Mouse (Mus musculus) neural tube, embryonic 11.5 days (tissue): ENCODE results near the gene Fam189a1. TPM values are rescaled to one million over a fixed set of nuclear protein-coding genes. Genes with fewer than 3 reads are reported as not detected.

ENCODE experiments used
- ATAC-seq: fragments of 200-750 bp; cut with Nextera tagmentation; 2 replicates; pipeline ENCODE4 v1.8.0; 2017; ENCODE audit warnings: moderate number of reproducible peaks, mild to moderate bottlenecking, moderate TSS enrichment, moderate library complexity; ENCODE audit not compliant: insufficient read depth, low FRiP score, low TSS enrichment
- DNase-seq: peaks from one replicate; pipeline ENCODE4 v3.0.0-alpha.2; 2015; ENCODE audit warnings: low spot score
- H3K27ac ChIP-seq: fragments of 300-500 bp; sonication (generic); 2 replicates; pipeline ENCODE4 v1.5.1; 2014; ENCODE audit warnings: low read depth, mild to moderate bottlenecking, low read length
- H3K27me3 ChIP-seq: fragments of 300-500 bp; sonication (generic); 2 replicates; pipeline ENCODE4 v1.6.1; 2014; ENCODE audit warnings: mild to moderate bottlenecking, low read length, mixed read lengths; ENCODE audit not compliant: control insufficient read depth, insufficient read depth
- H3K36me3 ChIP-seq: fragments of 300-500 bp; sonication (generic); 2 replicates; pipeline ENCODE4 v1.6.1; 2014; ENCODE audit warnings: mild to moderate bottlenecking, low read length, moderate library complexity, mixed read lengths; ENCODE audit not compliant: control insufficient read depth, insufficient read depth
- H3K4me1 ChIP-seq: fragments of 300-500 bp; sonication (generic); 2 replicates; pipeline ENCODE4 v1.6.1; 2014; ENCODE audit warnings: low read length, mixed read lengths; ENCODE audit not compliant: control insufficient read depth, insufficient read depth
- H3K4me2 ChIP-seq: fragments of 300-500 bp; sonication (generic); 2 replicates; pipeline ENCODE4 v1.6.1; 2014; ENCODE audit warnings: low read depth, mild to moderate bottlenecking, moderate library complexity
- H3K4me3 ChIP-seq: fragments of 300-500 bp; sonication (generic); 2 replicates; pipeline ENCODE4 v1.5.1; 2014; ENCODE audit warnings: low read depth, low read length
- H3K9ac ChIP-seq: fragments of 300-500 bp; sonication (generic); 2 replicates; pipeline ENCODE4 v1.6.1; 2014; ENCODE audit warnings: mild to moderate bottlenecking, low read length
- H3K9me3 ChIP-seq: fragments of 300-500 bp; sonication (generic); 2 replicates; pipeline ENCODE4 v1.6.1; 2016; ENCODE audit warnings: low read length; ENCODE audit not compliant: control insufficient read depth
- WGBS: fragments of 180-500 bp; shearing (Covaris S2); extraction: QIAGEN DNeasy Blood & Tissue Kit; methylation state at CpG from one replicate; pipeline ENCODE4 v1.1.7; 2014; 5-methylcytosine and 5-hydroxymethylcytosine counted together
- polyA plus RNA-seq: library from polyadenylated mRNA; unstranded; fragments of >200 nt; fragmentation: Nextera tagmentation; extraction: Ambion mirVana; gene quantifications from 2 replicates; pipeline ENCODE4 v1.2.1, GENCODE M21; 2014

The Fam189a1 gene
- polyA plus RNA-seq, 1 experiment from 2014 or later, result 5.6 TPM

DNA sequence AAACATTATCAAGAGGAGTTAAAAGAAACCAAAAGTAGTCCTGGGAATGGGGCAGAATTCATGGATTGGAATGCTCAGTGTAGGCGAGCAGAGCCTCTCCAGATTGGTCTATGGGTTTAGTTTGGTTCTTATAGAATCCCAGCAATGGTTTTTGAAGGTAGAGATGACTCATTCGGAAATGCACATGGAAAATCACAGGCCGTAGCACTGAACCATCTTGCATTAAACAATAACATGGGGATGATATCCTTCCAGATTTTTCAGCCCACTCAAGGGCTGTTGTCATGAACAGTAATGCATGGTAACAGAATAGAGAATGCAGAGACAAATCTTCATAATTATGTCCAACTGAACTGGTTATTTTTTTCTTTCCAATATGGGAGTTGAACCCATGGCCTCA, 390.8 kb downstream of the Fam189a1 start:
- Histone ChIP-seq H3K9me3 (no peaks in the 10 kb centered on the region), H3K9ac (no peak overlapping the region), H3K4me3 (no peak overlapping the region), H3K36me3 (no peaks in the 10 kb centered on the region), H3K4me2 (no peak overlapping the region), H3K4me1 (0 out of 2 replicates have a peak, but pooled peaks cover under 1% of the 10 kb centered on the region), H3K27ac (no peak overlapping the region), H3K27me3 (no peaks in the 10 kb centered on the region)
- 88% methylated on average over 3 of the region's 3 CpGs for WGBS
- DNase-seq (no peak), ATAC-seq (no peak)

DNA sequence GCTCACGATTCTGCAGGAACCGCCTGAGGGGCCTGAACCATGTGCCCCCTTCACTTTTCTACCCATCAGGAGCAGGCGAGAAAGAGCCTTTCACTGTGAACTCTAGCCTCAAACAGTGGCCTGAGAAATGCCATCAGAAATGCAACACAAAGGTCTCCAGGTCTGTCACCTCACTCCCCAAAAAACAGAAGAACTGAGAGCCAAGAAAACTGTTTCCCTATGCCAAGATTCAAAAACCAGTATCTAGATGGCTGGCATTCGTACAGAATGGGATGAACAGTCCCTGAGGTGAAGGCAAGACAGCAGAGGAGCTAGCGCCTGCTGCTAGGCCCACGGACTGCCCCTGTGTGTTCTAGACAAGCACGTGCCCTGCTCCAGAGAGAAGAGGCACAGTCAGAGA, 401.2 kb downstream of the Fam189a1 start:
- Histone ChIP-seq H3K4me2 (no peak overlapping the region), H3K27ac (no peak overlapping the region), H3K27me3 (no peaks in the 10 kb centered on the region), H3K9ac (no peak overlapping the region), H3K36me3 (no peaks in the 10 kb centered on the region), H3K4me3 (no peak overlapping the region), H3K4me1 (no peaks in the 10 kb centered on the region), H3K9me3 (no peaks in the 10 kb centered on the region)
- DNase-seq (no peak), ATAC-seq (no peak)
- 85% methylated on average over 7 of the region's 7 CpGs for WGBS

DNA sequence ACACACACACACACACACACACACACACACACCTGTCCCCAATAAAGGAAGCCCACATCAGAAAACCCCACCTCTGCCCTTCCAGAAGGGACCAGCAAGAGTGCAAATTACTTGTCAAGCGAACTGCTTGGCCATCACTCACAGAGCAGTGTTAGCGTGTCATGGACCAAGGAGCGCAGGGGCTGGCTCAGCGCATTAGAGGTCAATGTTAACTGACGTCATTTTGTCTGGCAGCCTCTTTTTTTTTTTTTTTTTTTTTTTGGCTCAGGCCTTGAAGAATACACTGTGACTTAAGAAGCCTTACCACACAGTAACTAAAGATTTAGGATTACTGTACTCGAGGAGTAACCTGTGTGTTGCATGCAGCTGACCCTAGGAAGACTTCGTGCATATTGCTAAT, 402.2 kb downstream of the Fam189a1 start:
- H3K36me3 ChIP-seq, result no peaks in the 10 kb centered on the region
- no peak overlapping the region for H3K27ac ChIP-seq
- 71% methylated on average over 7 of the region's 7 CpGs for WGBS

DNA sequence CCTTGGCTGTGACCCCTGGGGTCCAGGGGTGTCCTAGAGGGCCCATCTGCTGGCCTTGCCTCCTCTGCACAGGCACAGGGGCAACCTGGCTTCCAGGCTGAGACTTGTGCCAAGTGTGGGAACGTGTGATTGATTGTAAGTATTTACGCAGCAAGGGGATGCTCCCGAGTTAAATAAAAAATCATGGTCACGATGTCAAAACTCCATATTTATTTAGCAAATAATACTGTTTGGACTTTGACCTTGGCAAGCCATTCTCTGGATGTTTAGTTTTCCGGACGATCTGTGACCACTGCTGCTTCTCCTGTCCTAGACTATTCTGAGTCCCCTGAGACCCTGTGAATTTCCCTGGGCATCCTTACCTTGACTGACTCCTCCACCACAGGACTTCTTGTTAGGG, 402.7 kb downstream of the Fam189a1 start:
- Histone ChIP-seq H3K9ac (no peak overlapping the region), H3K4me3 (no peak overlapping the region), H3K27ac (no peak overlapping the region), H3K4me1 (no peaks in the 10 kb centered on the region), H3K27me3 (no peaks in the 10 kb centered on the region), H3K4me2 (no peak overlapping the region), H3K9me3 (no peaks in the 10 kb centered on the region), H3K36me3 (no peaks in the 10 kb centered on the region)
- no peak for ATAC-seq
- no peak for DNase-seq
- WGBS, result 69% methylated on average over 6 of the region's 6 CpGs

More for the DNA sequence above, 402.2 kb downstream of the Fam189a1 start:
- DNase-seq (no peak), ATAC-seq (no peak)
- Histone ChIP-seq H3K4me1 (no peaks in the 10 kb centered on the region), H3K4me3 (no peak overlapping the region), H3K27me3 (no peaks in the 10 kb centered on the region), H3K9ac (no peak overlapping the region), H3K9me3 (no peaks in the 10 kb centered on the region), H3K4me2 (no peak overlapping the region)

DNA sequence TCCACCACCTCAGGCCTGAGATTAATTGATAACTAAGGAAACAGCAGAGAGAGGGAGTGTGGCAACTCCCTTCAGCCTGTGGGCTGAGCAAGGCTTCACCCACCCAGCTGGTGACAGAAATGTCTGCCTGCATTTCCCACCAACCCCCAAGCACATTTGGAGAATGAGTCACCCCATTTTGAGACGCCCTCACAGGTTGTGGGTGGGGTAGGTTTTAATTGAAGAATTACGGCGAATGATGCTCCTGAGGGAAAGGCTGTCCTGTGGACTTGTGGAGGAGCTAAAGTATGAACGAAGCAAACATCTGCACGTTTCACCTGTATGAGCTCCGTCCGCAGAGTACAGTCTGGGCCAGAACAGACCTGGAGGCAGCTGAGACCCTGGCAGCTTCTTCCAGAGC, 404.2 kb downstream of the Fam189a1 start:
- Histone ChIP-seq H3K27me3 (no peaks in the 10 kb centered on the region), H3K4me1 (no peaks in the 10 kb centered on the region), H3K4me2 (no peak overlapping the region), H3K9ac (no peak overlapping the region), H3K4me3 (no peak overlapping the region), H3K36me3 (no peaks in the 10 kb centered on the region), H3K27ac (no peak overlapping the region), H3K9me3 (no peaks in the 10 kb centered on the region)
- DNase-seq, result no peak
- WGBS, result 91% methylated on average over 7 of the region's 7 CpGs
- no peak for ATAC-seq

DNA sequence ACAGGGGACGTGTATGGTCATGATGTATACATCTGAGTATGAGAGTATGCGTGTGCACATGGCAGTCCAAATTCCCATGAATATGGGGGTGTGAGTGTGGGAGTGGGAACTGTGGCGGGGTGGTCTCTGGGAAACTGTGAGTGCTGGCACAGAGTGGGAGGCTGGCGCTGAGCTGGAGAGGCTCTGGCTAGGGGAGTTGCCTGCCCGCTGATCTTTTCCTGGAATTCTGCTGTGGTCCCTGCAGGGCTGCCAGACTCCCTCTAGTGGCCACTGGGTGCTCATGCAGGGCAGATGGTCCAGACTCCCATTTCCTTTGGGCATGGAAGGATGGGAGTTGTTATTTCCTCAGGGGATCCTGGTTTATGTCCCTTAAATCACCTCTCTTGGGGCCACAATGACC, 404.9 kb downstream of the Fam189a1 start:
- WGBS, result 37% methylated on average over 5 of the region's 5 CpGs
- Histone ChIP-seq H3K27ac (no peak overlapping the region), H3K4me2 (no peak overlapping the region), H3K27me3 (no peaks in the 10 kb centered on the region), H3K9ac (no peak overlapping the region), H3K4me3 (no peak overlapping the region), H3K36me3 (no peaks in the 10 kb centered on the region), H3K4me1 (no peaks in the 10 kb centered on the region), H3K9me3 (no peaks in the 10 kb centered on the region)
- peak; percentile 70 for ATAC-seq
- DNase-seq, result peak; percentile 73

DNA sequence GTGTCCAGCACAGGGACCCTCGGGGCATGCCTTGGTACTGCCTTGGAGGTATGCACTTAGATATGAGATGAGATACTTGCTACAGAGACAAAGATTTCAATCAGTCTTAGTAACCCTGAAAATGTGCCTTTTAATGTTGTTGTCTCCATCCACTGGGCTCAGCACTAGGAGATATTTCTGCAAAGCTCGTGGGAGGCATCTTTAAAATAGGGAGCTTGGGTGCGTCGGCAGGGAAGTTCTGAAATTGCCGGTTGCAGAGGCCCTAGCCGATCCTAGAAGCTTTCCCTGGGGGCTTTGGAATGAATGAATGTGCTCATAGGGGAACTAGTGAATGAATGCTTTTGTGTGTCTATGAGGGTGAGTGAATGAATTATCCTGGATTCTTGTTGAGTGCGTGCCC, 412.8 kb downstream of the Fam189a1 start:
- Histone ChIP-seq H3K9me3 (no peaks in the 10 kb centered on the region), H3K4me2 (no peak overlapping the region), H3K27me3 (no peaks in the 10 kb centered on the region), H3K36me3 (peaks cover 3% of the 10 kb centered on the region; the same call in 1 of the 2 replicates), H3K9ac (no peak overlapping the region), H3K27ac (no peak overlapping the region), H3K4me1 (peaks cover 19% of the 10 kb centered on the region), H3K4me3 (no peak overlapping the region)
- ATAC-seq (no peak), DNase-seq (no peak)
- 91% methylated on average over 7 of the region's 7 CpGs for WGBS

DNA sequence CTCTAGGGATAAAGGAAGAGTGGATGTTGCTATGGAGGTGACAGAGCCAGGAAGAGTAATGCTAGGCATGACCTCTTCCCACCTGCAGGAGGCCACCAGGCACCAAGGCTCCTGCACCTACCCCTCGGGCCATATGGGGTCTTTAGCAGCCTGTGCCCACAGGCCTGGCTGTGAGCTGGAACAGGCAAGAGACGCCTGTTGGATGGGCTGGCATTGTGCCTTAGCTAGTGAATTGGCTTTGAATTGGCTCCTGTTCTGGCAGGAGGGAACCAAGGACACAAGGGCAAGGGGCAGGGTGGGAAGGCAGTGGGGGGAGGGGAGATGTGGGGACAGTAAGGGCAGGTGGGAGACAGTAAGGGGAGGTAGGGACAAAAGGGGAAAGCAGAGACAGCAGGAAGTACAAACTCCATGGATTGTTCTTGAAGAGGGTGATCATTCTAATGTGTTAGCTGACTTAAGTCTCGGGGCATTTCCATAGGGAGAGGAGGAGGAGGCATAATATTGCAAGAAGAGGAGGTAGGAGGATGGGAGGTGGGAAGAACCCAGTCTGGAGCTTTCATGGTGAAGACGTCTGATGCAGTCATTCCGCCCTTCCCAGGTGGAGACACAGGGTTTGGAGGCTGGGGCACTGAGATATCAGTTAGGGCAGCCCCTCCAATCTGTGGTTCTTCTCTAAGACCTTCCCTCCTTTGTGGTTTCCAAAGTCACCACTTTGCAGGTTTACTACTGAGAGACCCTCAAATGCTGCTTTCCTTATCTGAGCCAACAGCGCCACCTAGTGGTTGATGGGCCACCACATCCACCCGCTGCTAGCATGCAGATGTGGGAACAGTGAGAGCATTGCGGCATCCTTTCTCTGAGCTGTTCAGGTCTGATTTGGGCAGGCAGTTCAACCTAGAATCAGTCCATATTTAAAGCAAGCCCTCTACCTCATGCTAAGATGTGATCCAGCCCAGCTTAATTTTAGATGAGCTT, 414.8 kb downstream of the Fam189a1 start:
- H3K9me3 ChIP-seq, result no peaks in the 10 kb centered on the region
- DNase-seq (peak; percentile 90), ATAC-seq (peak; percentile 51)
- no peak overlapping the region for H3K4me2 ChIP-seq
- H3K27me3 ChIP-seq, result no peaks in the 10 kb centered on the region
- 0 out of 2 replicates have a peak overlapping the region, but pooled peaks have one; percentile 7 for H3K27ac ChIP-seq
- 25% methylated on average over 8 of the region's 8 CpGs for WGBS
- H3K4me1 ChIP-seq, result peaks cover 25% of the 10 kb centered on the region
- no peak overlapping the region; the same call in 1 of the 2 replicates for H3K9ac ChIP-seq
- no peak overlapping the region for H3K4me3 ChIP-seq
- peaks cover 3% of the 10 kb centered on the region; the same call in 1 of the 2 replicates for H3K36me3 ChIP-seq

DNA sequence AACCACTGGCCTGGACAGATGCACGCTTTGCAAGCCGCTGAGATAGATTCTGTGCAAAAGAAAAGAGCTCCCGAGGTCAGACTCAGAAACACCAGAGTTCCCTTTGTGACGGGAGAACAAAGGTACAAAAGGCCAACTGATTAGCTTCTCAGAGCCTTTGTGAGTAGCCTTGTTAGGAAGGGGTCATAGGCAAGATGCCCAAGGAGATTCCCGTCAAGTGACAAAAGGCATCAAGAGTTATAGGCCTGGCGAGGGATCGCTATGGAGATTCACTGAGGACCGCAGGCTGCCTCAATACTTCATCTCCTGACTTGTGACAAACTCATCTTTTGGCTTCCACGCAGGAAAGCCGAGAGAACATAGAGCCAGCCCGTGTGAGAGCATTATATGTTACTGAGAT, 417.2 kb downstream of the Fam189a1 start:
- peaks cover 25% of the 10 kb centered on the region for H3K4me1 ChIP-seq
- H3K9ac ChIP-seq, result no peak overlapping the region
- no peaks in the 10 kb centered on the region for H3K27me3 ChIP-seq
- no peak overlapping the region for H3K4me2 ChIP-seq
- no peaks in the 10 kb centered on the region; the same call in 1 of the 2 replicates for H3K36me3 ChIP-seq
- DNase-seq, result peak; percentile 69
- 32% methylated on average over 11 of the region's 11 CpGs for WGBS
- H3K9me3 ChIP-seq, result no peaks in the 10 kb centered on the region
- no peak overlapping the region for H3K4me3 ChIP-seq
- peak; percentile 56 for ATAC-seq
- H3K27ac ChIP-seq, result peak overlapping the region; percentile 46; the same call in 1 of the 2 replicates
